Mouse (Mus musculus): ENCODE measurements around the gene Cers5. TPM values are rescaled to one million over a fixed set of nuclear protein-coding genes. Genes with fewer than 3 reads are reported as not detected.

Gene Cers5
- polyA plus RNA-seq, 1 experiment: 0.06 TPM

- TF ChIP-seq GATA1 (IDR thresholded peaks at IDR 0.05; ENCODE audit: low read length): no peak
Measured at GRCm38 (mm10) chr15:99754204-99754603, 18.5 kb downstream of the Cers5 start.

- TF ChIP-seq GATA1 (IDR thresholded peaks at IDR 0.05; ENCODE audit: low read length): no peak
Measured at GRCm38 (mm10) chr15:99740229-99740628, 32.5 kb downstream of the Cers5 start.

- TF ChIP-seq GATA1 (IDR thresholded peaks at IDR 0.05; ENCODE audit: low read length): no peak
Measured at GRCm38 (mm10) chr15:99736675-99737074, 36.0 kb downstream of the Cers5 start.

- no peak for TF ChIP-seq GATA1 (IDR thresholded peaks at IDR 0.05; ENCODE audit: low read length)
Measured at GRCm38 (mm10) chr15:99735631-99736030, 37.1 kb downstream of the Cers5 start.

GRCm38 (mm10) chr15:99733186-99733585 lies 39.5 kb downstream of the Cers5 start:
- no peak for TF ChIP-seq GATA1 (IDR thresholded peaks at IDR 0.05; ENCODE audit: low read length)

- TF ChIP-seq GATA1 (IDR thresholded peaks at IDR 0.05; ENCODE audit: low read length): no peak
Measured at GRCm38 (mm10) chr15:99731678-99732077, 41.0 kb downstream of the Cers5 start.

- no peak for TF ChIP-seq GATA1 (IDR thresholded peaks at IDR 0.05; ENCODE audit: low read length)
Measured at GRCm38 (mm10) chr15:99731167-99731566, 41.5 kb downstream of the Cers5 start.

- TF ChIP-seq GATA1 (IDR thresholded peaks at IDR 0.05; ENCODE audit: low read length): no peak
Measured at GRCm38 (mm10) chr15:99729056-99729783, 43.5 kb downstream of the Cers5 start.

- TF ChIP-seq GATA1 (IDR thresholded peaks at IDR 0.05; ENCODE audit: low read length): no peak
Measured at GRCm38 (mm10) chr15:99728211-99728610, 44.5 kb downstream of the Cers5 start.

GRCm38 (mm10) chr15:99727525-99727924 lies 45.2 kb downstream of the Cers5 start:
- no peak for TF ChIP-seq GATA1 (IDR thresholded peaks at IDR 0.05; ENCODE audit: low read length)

GRCm38 (mm10) chr15:99726549-99726948 lies 46.1 kb downstream of the Cers5 start:
- TF ChIP-seq GATA1 (IDR thresholded peaks at IDR 0.05; ENCODE audit: low read length): no peak

GRCm38 (mm10) chr15:99725341-99726155 lies 47.1 kb downstream of the Cers5 start, which contains the start of gene Cox14:
Gene Cox14 (plus strand): TSS chr15:99725618.
- TF ChIP-seq GATA1 (IDR thresholded peaks at IDR 0.05; ENCODE audit: low read length): no peak

- no peak for TF ChIP-seq GATA1 (IDR thresholded peaks at IDR 0.05; ENCODE audit: low read length)
Measured at GRCm38 (mm10) chr15:99724292-99725021, 48.2 kb downstream of the Cers5 start.

GRCm38 (mm10) chr15:99723515-99724291 lies 49.0 kb downstream of the Cers5 start:
- TF ChIP-seq GATA1 (IDR thresholded peaks at IDR 0.05; ENCODE audit: low read length): no peak

- TF ChIP-seq GATA1 (IDR thresholded peaks at IDR 0.05; ENCODE audit: low read length): no peak
Measured at GRCm38 (mm10) chr15:99723120-99723514, 49.6 kb downstream of the Cers5 start.

Data from G1E-ER4 (cell line).